Mouse (Mus musculus) midbrain, embryonic 10.5 days (tissue): ENCODE data around the gene Akr1c6. TPM values are rescaled to one million over a fixed set of nuclear protein-coding genes. Genes with fewer than 3 reads are reported as not detected.
"Not testable (repeated sequence)": the region's sequence is repeated elsewhere in the genome, so short reads cannot be mapped to it uniquely, and the experiment has no call there.

Experiments
- DNase-seq: peaks from one replicate; pipeline ENCODE4 v3.0.0-alpha.2; 2017; ENCODE audit warnings: low spot score
- H3K27ac ChIP-seq: fragments of 300-500 bp; sonication (generic); replicated peaks from 2 replicates; pipeline ENCODE4 v1.5.1; 2016; ENCODE audit warnings: mild to moderate bottlenecking
- H3K27me3 ChIP-seq: fragments of 300-500 bp; sonication (generic); 2 replicates; pipeline ENCODE4 v1.6.1; 2016; ENCODE audit warnings: low read depth, mild to moderate bottlenecking; ENCODE audit not compliant: poor library complexity, severe bottlenecking
- H3K36me3 ChIP-seq: fragments of 300-500 bp; sonication (generic); 2 replicates; pipeline ENCODE4 v1.6.1; 2016; ENCODE audit warnings: mild to moderate bottlenecking, moderate library complexity
- H3K4me1 ChIP-seq: fragments of 300-500 bp; sonication (generic); 2 replicates; pipeline ENCODE4 v1.6.1; 2016
- H3K4me3 ChIP-seq: fragments of 300-500 bp; sonication (generic); 2 replicates; pipeline ENCODE4 v1.5.1; 2016; ENCODE audit warnings: mild to moderate bottlenecking, moderate library complexity
- H3K9me3 ChIP-seq: fragments of 300-500 bp; sonication (generic); replicated peaks from 2 replicates; pipeline ENCODE4 v1.6.1; 2016; ENCODE audit warnings: mild to moderate bottlenecking
- WGBS: fragments of 180-500 bp; shearing (Covaris S2); methylation state at CpG from one replicate; pipeline ENCODE4 v1.1.7; 2016; 5-methylcytosine and 5-hydroxymethylcytosine counted together
- polyA plus RNA-seq: library from polyadenylated mRNA; unstranded; fragments of >200 nt; fragmentation: Nextera tagmentation; extraction: Ambion mirVana; gene quantifications from 2 replicates; pipeline ENCODE4 v1.2.1, GENCODE M21; 2016

Akr1c6 gene
- polyA plus RNA-seq: not detected in 2 replicates

DNA sequence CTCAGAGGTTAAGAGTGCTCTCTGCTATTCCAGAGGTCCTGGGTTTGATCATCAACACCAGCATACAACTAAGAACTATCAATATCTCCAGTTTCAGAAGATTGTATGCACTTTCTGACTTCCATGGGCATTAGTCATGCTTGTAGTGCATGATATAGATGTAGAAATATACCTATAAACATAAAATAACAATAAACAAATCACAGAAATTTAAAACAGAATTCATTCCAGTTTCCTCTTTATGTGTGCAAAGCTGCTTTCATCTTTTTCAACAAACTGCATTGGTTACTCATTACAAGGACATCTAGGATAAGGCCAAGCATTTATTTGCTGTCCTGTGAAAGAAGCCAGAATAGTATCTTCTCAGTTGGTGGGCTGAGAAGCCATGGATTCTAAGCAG is at the start of gene Akr1c6:
Akr1c6 (plus strand) TSS at position 301 of the 400 bp plus-strand sequence.
- no peak for DNase-seq
- no peak within 1 kb of the TSS for H3K27ac ChIP-seq
- H3K4me3 ChIP-seq: no peak within 1 kb of the TSS

DNA sequence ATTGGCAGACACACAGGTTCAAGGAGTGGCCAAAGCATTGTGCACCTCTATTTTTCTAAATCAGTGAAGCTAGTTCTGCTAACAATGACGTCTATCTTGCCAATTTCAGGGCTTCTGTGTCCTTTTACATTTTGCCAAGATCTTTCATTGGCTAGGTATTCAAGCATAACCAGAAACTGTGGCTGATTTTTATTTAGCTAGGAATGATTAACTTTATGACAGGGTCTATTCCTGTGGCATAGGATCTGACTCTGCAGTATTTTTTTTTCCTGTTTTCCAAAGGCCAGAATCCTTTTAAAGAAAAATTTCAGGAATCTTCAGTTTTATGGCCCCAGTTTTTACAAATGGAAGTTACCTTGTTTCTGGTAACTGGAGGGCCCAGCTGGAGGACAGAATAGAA is 49.2 kb upstream of the Akr1c6 start:
- H3K27ac ChIP-seq: no peak overlapping the region
- no peak overlapping the region for H3K4me3 ChIP-seq
- H3K27me3 ChIP-seq: no peaks in the 10 kb centered on the region
- WGBS: 83% methylated on average over 1 of the region's 1 CpGs
- DNase-seq: no peak
- no peaks in the 10 kb centered on the region for H3K9me3 ChIP-seq
- no peaks in the 10 kb centered on the region for H3K4me1 ChIP-seq
- no peaks in the 10 kb centered on the region for H3K36me3 ChIP-seq

More for the DNA sequence above, at the start of gene Akr1c6:
- Histone ChIP-seq H3K27me3 (no peaks in the 10 kb centered on the region), H3K9me3 (no peaks in the 10 kb centered on the region), H3K4me1 (no peaks in the 10 kb centered on the region), H3K36me3 (no peaks in the 10 kb centered on the region)

DNA sequence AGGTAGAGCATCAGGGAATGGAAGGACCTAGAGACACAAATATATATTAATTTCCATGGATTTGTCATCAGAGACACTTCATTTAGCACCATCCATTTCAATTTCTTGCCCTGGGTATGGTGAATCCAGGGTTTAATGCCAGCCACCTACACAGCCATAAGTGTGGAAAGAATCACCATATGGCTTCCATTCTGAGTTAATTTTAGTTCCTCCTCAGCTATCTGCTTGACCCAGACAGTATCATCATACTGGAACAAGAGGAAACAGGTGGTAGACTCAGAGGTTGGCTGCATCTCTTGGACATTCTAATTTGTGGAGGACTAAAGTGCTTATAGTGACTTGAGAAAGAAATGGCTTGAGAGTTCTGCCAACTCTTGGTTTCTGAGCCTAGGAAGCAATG is 48.6 kb upstream of the Akr1c6 start:
- no peak overlapping the region for H3K27ac ChIP-seq
- no peaks in the 10 kb centered on the region for H3K9me3 ChIP-seq
- no peaks in the 10 kb centered on the region for H3K36me3 ChIP-seq
- no peaks in the 10 kb centered on the region for H3K27me3 ChIP-seq
- H3K4me1 ChIP-seq: no peaks in the 10 kb centered on the region
- no peak for DNase-seq
- H3K4me3 ChIP-seq: no peak overlapping the region

DNA sequence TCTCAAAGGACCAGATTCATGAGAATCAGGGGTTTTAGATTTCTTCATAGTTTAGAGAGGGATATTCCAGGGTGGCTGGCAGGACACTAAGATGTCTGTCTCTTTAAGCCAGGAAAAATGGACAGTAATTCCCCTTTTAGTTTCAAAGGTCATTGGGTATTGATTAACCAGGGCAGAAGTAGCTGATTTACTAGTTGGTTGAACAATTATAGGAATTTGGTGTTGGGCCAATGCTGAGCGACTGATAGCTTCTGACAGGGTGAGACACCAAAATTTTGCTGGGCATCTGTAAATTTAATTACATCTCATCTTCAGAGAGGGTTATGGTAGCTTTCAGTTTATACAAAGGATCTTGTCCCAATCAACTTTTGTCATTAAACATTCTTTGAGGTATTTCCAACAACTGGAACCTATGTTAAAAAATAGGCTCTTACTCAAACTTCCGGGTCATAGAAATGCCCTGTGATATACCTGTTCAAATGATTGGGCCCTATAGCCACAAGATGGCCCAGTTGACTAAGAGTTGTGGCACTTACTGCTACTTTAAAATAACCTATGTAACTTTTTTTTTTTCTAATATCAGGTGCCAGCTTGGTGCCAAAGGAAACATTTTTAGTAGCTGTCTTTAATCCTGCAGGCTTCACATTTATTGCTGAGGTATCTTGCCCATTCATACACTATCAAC is 45.2 kb upstream of the Akr1c6 start:
- Histone ChIP-seq H3K27ac (no peak overlapping the region), H3K27me3 (no peaks in the 10 kb centered on the region), H3K4me1 (no peaks in the 10 kb centered on the region), H3K4me3 (no peak overlapping the region), H3K9me3 (no peaks in the 10 kb centered on the region), H3K36me3 (no peaks in the 10 kb centered on the region)
- no peak for DNase-seq
- WGBS: 89% methylated on average over 2 of the region's 2 CpGs

DNA sequence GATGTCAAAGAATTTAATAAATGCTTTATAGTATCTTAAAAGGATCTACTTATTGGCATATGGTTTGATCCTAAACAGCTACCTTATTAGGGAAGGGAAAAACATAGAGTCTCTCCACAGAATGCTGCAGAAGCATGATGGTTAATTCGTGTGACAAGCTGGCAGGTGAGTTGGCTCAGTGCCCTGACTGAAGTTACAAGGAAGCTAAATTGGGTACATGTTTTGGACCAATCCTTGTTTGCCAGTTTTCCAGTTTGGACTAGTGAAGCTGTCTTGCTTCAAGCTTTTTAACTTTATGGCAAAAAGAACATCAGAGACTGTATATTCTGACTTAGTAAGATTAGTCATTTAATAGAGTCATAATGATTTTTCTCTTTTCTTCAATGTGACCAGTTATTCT is 33.7 kb upstream of the Akr1c6 start:
- H3K4me1 ChIP-seq, DNase-seq, H3K27ac ChIP-seq, H3K36me3 ChIP-seq, H3K4me3 ChIP-seq, H3K27me3 ChIP-seq: not testable (repeated sequence)
- H3K9me3 ChIP-seq: peaks cover 13% of the 10 kb centered on the region; the same call in 1 of the 2 replicates
- 64% methylated on average over 1 of the region's 1 CpGs for WGBS

DNA sequence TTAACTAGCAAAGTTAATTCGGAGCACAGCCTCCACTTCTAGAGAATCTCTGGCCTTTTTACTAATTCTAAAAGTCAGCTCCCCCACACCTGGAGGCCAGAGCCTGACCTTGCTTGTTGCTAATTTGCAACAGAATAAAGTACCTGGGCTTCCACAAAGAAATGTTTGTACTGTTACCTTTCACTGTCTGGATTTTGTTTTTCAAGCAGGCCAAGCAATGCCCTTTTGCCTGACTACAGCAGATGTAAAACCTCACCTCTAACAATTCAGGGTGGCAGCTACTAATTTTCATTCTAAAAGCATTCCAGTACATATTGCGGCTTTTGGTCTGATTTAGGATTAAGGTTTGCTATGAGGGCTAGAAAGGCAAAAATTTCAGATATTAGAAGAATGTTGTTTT is 33.3 kb upstream of the Akr1c6 start:
- no peak overlapping the region for H3K27ac ChIP-seq
- 90% methylated on average over 2 of the region's 2 CpGs for WGBS

DNA sequence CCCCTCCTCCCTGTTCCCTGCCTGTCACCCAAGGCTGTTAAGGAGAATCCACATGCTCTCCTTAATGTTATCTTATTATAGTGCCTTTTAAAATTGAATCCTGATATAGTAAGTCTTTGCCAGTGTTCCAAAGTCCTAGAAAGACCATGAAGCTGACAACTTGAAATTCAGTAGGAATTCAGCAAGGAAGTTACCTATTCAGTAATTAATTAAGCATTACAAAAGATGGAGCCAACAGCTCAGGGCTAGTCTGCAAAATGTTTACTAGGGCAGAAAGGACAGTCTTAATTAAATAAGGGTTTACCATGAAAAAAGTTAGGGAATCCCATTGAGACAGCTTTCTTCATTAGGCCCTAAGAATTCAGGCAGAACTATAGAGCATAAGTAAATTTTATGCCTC is 31.9 kb upstream of the Akr1c6 start:
- no peaks in the 10 kb centered on the region for H3K36me3 ChIP-seq
- no peak overlapping the region for H3K27ac ChIP-seq
- DNase-seq: no peak
- no peaks in the 10 kb centered on the region for H3K4me1 ChIP-seq
- no peaks in the 10 kb centered on the region for H3K27me3 ChIP-seq
- no peak overlapping the region for H3K4me3 ChIP-seq
- H3K9me3 ChIP-seq: peaks cover 13% of the 10 kb centered on the region; the same call in 1 of the 2 replicates

More for the DNA sequence above, 33.3 kb upstream of the Akr1c6 start:
- no peaks in the 10 kb centered on the region for H3K4me1 ChIP-seq
- no peaks in the 10 kb centered on the region for H3K36me3 ChIP-seq
- H3K4me3 ChIP-seq: no peak overlapping the region
- no peak for DNase-seq
- peaks cover 13% of the 10 kb centered on the region; the same call in 1 of the 2 replicates for H3K9me3 ChIP-seq
- no peaks in the 10 kb centered on the region for H3K27me3 ChIP-seq

DNA sequence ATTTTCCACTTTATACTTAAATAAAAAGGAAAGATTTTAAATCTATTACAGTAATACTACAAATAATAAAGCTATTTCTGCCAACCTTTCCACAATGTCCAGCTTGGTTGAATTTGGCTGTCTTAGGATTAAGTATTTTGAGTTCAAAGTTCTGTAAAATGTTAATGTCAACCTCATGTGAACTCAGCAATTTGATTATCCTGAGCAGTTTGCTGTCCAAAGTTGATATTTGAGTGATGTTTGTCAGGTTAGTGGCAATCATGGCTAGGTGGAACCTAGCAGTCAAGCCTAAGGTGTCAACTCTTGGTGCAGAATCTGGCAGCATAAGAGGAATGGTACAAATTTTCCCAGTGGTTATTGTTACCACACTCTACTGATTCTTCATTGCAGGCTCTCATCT is 29.4 kb upstream of the Akr1c6 start:
- Histone ChIP-seq H3K4me1 (no peaks in the 10 kb centered on the region), H3K36me3 (no peaks in the 10 kb centered on the region), H3K27ac (no peak overlapping the region), H3K9me3 (0 out of 2 replicates have a peak, but pooled peaks cover 10% of the 10 kb centered on the region), H3K4me3 (no peak overlapping the region), H3K27me3 (no peaks in the 10 kb centered on the region)
- no peak for DNase-seq

DNA sequence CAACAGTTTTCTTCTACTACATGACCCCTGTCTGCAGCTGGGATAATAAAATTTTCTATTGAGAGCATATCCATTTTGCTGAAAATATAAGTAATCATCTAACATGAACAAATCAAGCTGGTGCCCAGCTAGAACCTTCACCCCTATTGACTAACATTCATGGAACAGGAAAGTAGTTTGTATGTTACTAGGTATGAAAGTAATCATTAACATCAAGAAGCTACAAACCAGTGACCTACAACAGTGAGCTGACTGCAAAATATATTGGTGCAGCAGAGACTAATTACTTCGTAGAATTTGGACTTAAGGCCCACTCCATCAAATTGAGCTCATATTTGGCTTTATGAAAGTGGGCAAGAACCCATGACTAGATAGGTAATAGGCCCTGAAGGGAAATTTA is 27.3 kb upstream of the Akr1c6 start:
- Histone ChIP-seq H3K4me3 (no peak overlapping the region), H3K4me1 (no peaks in the 10 kb centered on the region), H3K36me3 (no peaks in the 10 kb centered on the region), H3K9me3 (0 out of 2 replicates have a peak, but pooled peaks cover 3% of the 10 kb centered on the region), H3K27me3 (no peaks in the 10 kb centered on the region), H3K27ac (no peak overlapping the region)
- WGBS: 80% methylated on average over 1 of the region's 1 CpGs
- no peak for DNase-seq

DNA sequence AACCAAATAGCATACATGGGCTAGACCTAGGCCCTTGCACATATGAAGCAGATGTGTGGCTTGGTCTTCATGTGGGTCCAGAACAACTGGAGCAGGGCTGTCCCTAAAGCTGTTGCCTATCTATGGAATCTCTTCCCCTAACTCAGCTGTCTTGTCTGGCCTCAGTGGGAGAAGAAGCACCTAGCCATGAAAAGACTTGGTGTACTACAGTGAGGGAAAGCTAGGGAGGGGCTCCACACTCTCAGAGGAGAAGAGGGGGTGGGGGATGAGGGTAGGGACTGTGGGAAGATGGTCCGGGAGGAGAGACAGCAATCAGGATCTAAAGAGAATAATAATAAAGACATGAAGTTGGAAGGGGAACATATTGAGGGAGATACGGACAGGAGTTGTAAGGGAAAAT is 5.5 kb upstream of the Akr1c6 start:
- H3K9me3 ChIP-seq: no peaks in the 10 kb centered on the region
- 91% methylated on average over 2 of the region's 2 CpGs for WGBS

DNA sequence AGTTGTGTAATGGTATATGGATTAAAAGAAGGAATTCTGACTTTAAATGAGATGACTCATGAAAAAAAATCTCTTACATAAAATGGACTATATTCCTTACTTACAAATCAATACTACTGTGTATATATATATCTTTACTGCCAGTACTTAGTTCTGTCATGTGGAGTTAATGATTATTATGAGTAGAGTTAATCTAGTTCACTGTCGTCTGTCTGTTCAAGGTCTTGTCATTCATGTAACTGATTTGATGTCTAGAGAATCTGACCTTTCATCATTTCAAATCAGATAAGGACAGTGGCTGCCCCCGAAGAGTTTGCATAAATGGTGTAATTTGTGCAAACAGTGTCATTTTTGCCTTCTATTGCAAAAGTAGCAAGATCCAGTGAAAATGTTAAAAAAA is 5.1 kb upstream of the Akr1c6 start:
- no peaks in the 10 kb centered on the region for H3K27me3 ChIP-seq
- WGBS: 92% methylated on average over 2 of the region's 2 CpGs
- no peaks in the 10 kb centered on the region for H3K4me1 ChIP-seq
- no peaks in the 10 kb centered on the region for H3K9me3 ChIP-seq
- H3K4me3 ChIP-seq: no peak overlapping the region
- H3K36me3 ChIP-seq: no peaks in the 10 kb centered on the region
- DNase-seq: no peak
- H3K27ac ChIP-seq: no peak overlapping the region

More for the DNA sequence above, 5.5 kb upstream of the Akr1c6 start:
- no peaks in the 10 kb centered on the region for H3K27me3 ChIP-seq
- no peak for DNase-seq
- no peaks in the 10 kb centered on the region for H3K4me1 ChIP-seq
- no peaks in the 10 kb centered on the region for H3K36me3 ChIP-seq
- no peak overlapping the region for H3K27ac ChIP-seq
- H3K4me3 ChIP-seq: no peak overlapping the region

DNA sequence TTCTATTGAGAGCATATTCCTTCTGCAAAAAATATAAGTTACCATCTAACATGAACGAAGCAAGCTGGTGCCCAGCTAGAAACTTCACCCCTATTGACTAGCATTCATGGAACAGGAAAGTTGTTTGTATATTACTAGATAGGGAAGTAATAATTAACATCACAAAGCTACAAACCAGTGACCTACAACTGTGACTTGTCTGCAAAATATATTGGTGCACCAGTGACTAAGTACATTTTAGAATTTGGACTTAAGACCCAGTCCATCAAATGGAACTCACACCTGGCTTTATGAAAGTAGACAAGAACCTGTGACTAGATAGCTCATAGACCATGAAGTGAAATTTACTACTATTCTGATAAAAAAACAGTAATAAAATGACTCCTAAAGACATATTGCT is 3.0 kb upstream of the Akr1c6 start:
- no peaks in the 10 kb centered on the region for H3K27me3 ChIP-seq
- no peaks in the 10 kb centered on the region for H3K36me3 ChIP-seq
- no peaks in the 10 kb centered on the region for H3K4me1 ChIP-seq
- DNase-seq: no peak
- no peak overlapping the region for H3K4me3 ChIP-seq
- 73% methylated on average over 1 of the region's 1 CpGs for WGBS
- no peaks in the 10 kb centered on the region for H3K9me3 ChIP-seq
- no peak overlapping the region for H3K27ac ChIP-seq

DNA sequence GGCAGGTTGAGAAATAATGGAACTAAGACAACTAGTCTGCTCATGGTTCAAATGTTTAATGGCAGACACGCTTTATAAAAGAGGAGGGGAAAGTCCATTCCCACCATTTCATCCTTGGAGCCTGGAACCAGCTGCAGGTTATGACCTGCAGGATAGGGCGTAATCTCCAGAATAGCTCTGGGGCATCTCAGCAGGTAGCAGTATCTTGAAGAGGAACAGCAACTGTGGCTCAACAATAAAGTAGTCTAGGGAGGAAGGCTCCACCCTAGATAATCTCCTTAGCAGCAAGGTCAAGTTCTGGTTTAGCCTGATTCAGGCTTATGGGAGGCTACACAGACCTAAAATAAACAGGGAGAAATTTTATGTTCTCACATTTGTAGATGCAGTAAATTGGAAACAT is 31.5 kb downstream of the Akr1c6 start:
- no peaks in the 10 kb centered on the region for H3K36me3 ChIP-seq
- no peaks in the 10 kb centered on the region for H3K4me1 ChIP-seq
- DNase-seq: no peak
- no peak overlapping the region for H3K27ac ChIP-seq
- 87% methylated on average over 2 of the region's 2 CpGs for WGBS
- H3K27me3 ChIP-seq: no peaks in the 10 kb centered on the region
- H3K9me3 ChIP-seq: no peaks in the 10 kb centered on the region
- H3K4me3 ChIP-seq: no peak overlapping the region

DNA sequence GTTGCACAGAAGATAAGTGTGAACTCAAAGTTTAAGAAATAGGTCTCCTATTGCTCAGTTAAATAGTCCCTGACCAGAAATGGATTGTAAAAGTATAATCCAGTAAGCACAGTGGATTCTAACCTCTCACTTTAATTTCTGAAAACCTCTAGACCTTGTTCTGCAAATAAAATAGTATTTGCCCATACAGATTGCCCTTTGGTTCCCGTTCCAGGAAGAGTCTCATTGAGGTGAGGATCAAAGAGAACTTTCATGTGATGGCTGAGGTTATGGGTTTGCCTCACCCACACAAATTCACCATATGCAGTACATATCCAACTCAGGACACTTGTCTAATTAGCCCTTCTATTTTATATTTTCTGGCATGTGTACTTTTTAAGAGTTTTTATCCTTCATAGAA is 33.8 kb downstream of the Akr1c6 start:
- Histone ChIP-seq H3K36me3 (no peaks in the 10 kb centered on the region), H3K4me1 (no peaks in the 10 kb centered on the region), H3K27me3 (no peaks in the 10 kb centered on the region), H3K4me3 (no peak overlapping the region), H3K27ac (no peak overlapping the region), H3K9me3 (no peaks in the 10 kb centered on the region)
- 86% methylated on average over 1 of the region's 1 CpGs for WGBS
- DNase-seq: no peak
